Mouse (Mus musculus) liver, embryonic 14.5 days (tissue): ENCODE results near the gene a. TPM values are rescaled to one million over a fixed set of nuclear protein-coding genes. Genes with fewer than 3 reads are reported as not detected.

Experiments
- ATAC-seq: fragments of 200-750 bp; cut with Nextera tagmentation; 2 replicates; pipeline ENCODE4 v1.8.0; 2017; ENCODE audit warnings: moderate number of reproducible peaks, mild to moderate bottlenecking, moderate library complexity; ENCODE audit not compliant: insufficient read depth
- DNase-seq, 3 experiments: peaks; one replicate each; pipeline ENCODE4 v3.0.0-alpha.2; 2012 to 2013; ENCODE audit warnings: low read depth in 3 of 3, low spot score in 3 of 3
- H3K27ac ChIP-seq: fragments of 300-500 bp; sonication (generic); 2 replicates; pipeline ENCODE4 v1.5.1; 2014; ENCODE audit warnings: moderate library complexity, mild to moderate bottlenecking, control low read depth, inconsistent platforms
- H3K27me3 ChIP-seq: fragments of 300-500 bp; sonication (generic); 2 replicates; pipeline ENCODE4 v1.6.1; 2014; ENCODE audit warnings: mild to moderate bottlenecking, low read length, moderate library complexity; ENCODE audit not compliant: control insufficient read depth, insufficient read depth
- H3K36me3 ChIP-seq: fragments of 300-500 bp; sonication (generic); replicated peaks from 2 replicates; pipeline ENCODE4 v1.6.1; 2014; ENCODE audit warnings: low read depth; ENCODE audit not compliant: control insufficient read depth, insufficient read depth
- H3K4me1 ChIP-seq, 2 experiments: fragments of 200-500 bp in 1 of 2; fragments of 300-500 bp in 1 of 2; sonication (generic) in 1 of 2; replicated peaks; 2 replicates each; pipeline ENCODE4 v1.6.1; 2012 to 2014; ENCODE audit warnings: antibody characterized with exemption in 1 of 2, inconsistent platforms in 1 of 2, low read length in 1 of 2; ENCODE audit not compliant: control insufficient read depth in 2 of 2, insufficient read depth in 2 of 2
- H3K4me2 ChIP-seq: fragments of 300-500 bp; sonication (generic); 2 replicates; pipeline ENCODE4 v1.6.1; 2014; ENCODE audit warnings: low read depth, mild to moderate bottlenecking, control low read depth, moderate library complexity
- H3K4me3 ChIP-seq, 2 experiments: fragments of 200-500 bp in 1 of 2; fragments of 300-500 bp in 1 of 2; sonication (generic) in 1 of 2; 2 replicates each; pipeline ENCODE4 v1.5.1; 2012 to 2014; ENCODE audit warnings: low read depth in 2 of 2, low read length in 2 of 2, mild to moderate bottlenecking in 2 of 2, control low read depth in 1 of 2, inconsistent platforms in 1 of 2, moderate library complexity in 1 of 2; ENCODE audit not compliant: insufficient read depth in 1 of 2
- H3K9ac ChIP-seq: fragments of 300-500 bp; sonication (generic); replicated peaks from 2 replicates; pipeline ENCODE4 v1.6.1; 2014; ENCODE audit warnings: mild to moderate bottlenecking, control low read depth, moderate library complexity
- H3K9me3 ChIP-seq: fragments of 300-500 bp; sonication (generic); 2 replicates; pipeline ENCODE4 v1.6.1; 2016; ENCODE audit warnings: low read length, mixed read lengths; ENCODE audit not compliant: control insufficient read depth
- CTCF ChIP-seq: IDR thresholded peaks from 2 replicates; pipeline ENCODE4 v1.5.1; 2016; ENCODE audit warnings: antibody characterized with exemption, low read depth, control low read depth
- EP300 ChIP-seq: IDR thresholded peaks from 2 replicates; pipeline ENCODE4 v1.6.1; 2016; ENCODE audit warnings: antibody characterized with exemption, low read depth
- WGBS: fragments of 180-500 bp; shearing (Covaris S2); extraction: QIAGEN DNeasy Blood & Tissue Kit; methylation state at CpG from one replicate; pipeline ENCODE4 v1.1.7; 2014; ENCODE audit not compliant: insufficient replicate concordance; 5-methylcytosine and 5-hydroxymethylcytosine counted together
- polyA plus RNA-seq, 2 experiments: library from polyadenylated mRNA; depleted of rRNA in 1 of 2; stranded (reverse) in 1 of 2; unstranded in 1 of 2; fragments of >200 nt; fragmentation: Nextera tagmentation in 1 of 2; extraction: Ambion mirVana in 1 of 2; gene quantifications; 2 replicates each; pipeline versions ENCODE4 v1.2.1 to v1.2.3; 2012 to 2014

Gene a
- polyA plus RNA-seq, 2 experiments: 0.25 to 0.36 TPM

GRCm38 (mm10) chr2:155082121-155082803 is 291.1 kb downstream of the a start:
- Histone ChIP-seq H3K27ac (no peak overlapping the region), H3K4me2 (no peak overlapping the region), H3K36me3 (no peaks in the 10 kb centered on the region), H3K27me3 (no peaks in the 10 kb centered on the region), H3K4me1 (peaks cover 0 to 2% of the 10 kb centered on the region in 2 experiments; a peak in 1 of 4 replicates), H3K4me3 (no peak overlapping the region), H3K9ac (no peak overlapping the region), H3K9me3 (no peaks in the 10 kb centered on the region)
- ATAC-seq (peak; percentile 73; the same call in 1 of the 2 replicates), DNase-seq (no peak)
- TF ChIP-seq EP300: no peak
- peak; percentile 87 for TF ChIP-seq CTCF
- 15% methylated on average over 8 of the region's 8 CpGs for WGBS

- TF ChIP-seq CTCF (no peak), EP300 (no peak)
- H3K27me3 ChIP-seq: no peaks in the 10 kb centered on the region
- no peaks in the 10 kb centered on the region for H3K9me3 ChIP-seq
- H3K4me1 ChIP-seq: peaks cover 8 to 10% of the 10 kb centered on the region in 2 experiments
- no peak for DNase-seq
- no peak overlapping the region for H3K4me3 ChIP-seq
- H3K36me3 ChIP-seq: no peaks in the 10 kb centered on the region
- no peak for ATAC-seq
- H3K27ac ChIP-seq: no peak overlapping the region
- H3K9ac ChIP-seq: no peak overlapping the region
- H3K4me2 ChIP-seq: no peak overlapping the region
- WGBS: 73% methylated on average over 5 of the region's 5 CpGs
Measured at GRCm38 (mm10) chr2:155084546-155084945, 293.3 kb downstream of the a start.

- peaks cover 19 to 20% of the 10 kb centered on the region in 2 experiments for H3K4me1 ChIP-seq
- no peak overlapping the region for H3K27ac ChIP-seq
- ATAC-seq: no peak
- H3K27me3 ChIP-seq: no peaks in the 10 kb centered on the region
- no peak overlapping the region for H3K9ac ChIP-seq
- 79% methylated on average over 5 of the region's 5 CpGs for WGBS
- H3K4me2 ChIP-seq: no peak overlapping the region
- H3K4me3 ChIP-seq: no peak overlapping the region
- TF ChIP-seq CTCF: no peak
- no peak for TF ChIP-seq EP300
- H3K9me3 ChIP-seq: no peaks in the 10 kb centered on the region
- H3K36me3 ChIP-seq: no peaks in the 10 kb centered on the region
- DNase-seq: no peak
Measured at GRCm38 (mm10) chr2:155086328-155086727, 295.1 kb downstream of the a start.

- no peak overlapping the region for H3K27ac ChIP-seq
- peaks cover 33 to 35% of the 10 kb centered on the region in 2 experiments for H3K4me1 ChIP-seq
- H3K4me3 ChIP-seq: no peak overlapping the region
- H3K27me3 ChIP-seq: no peaks in the 10 kb centered on the region
- DNase-seq (no peak), ATAC-seq (no peak)
- H3K9me3 ChIP-seq: no peaks in the 10 kb centered on the region
- no peaks in the 10 kb centered on the region for H3K36me3 ChIP-seq
- TF ChIP-seq CTCF: no peak
- no peak for TF ChIP-seq EP300
- WGBS: 23% methylated on average over 6 of the region's 6 CpGs
- H3K4me2 ChIP-seq: no peak overlapping the region
- H3K9ac ChIP-seq: no peak overlapping the region
Measured at GRCm38 (mm10) chr2:155088264-155088663, 297.1 kb downstream of the a start.

GRCm38 (mm10) chr2:155090909-155091742 is 299.9 kb downstream of the a start:
- no peak for TF ChIP-seq CTCF
- peak; percentile 72 for TF ChIP-seq EP300
- Histone ChIP-seq H3K27ac (peak overlapping the region; percentile 64), H3K4me1 (peaks cover 35 to 40% of the 10 kb centered on the region in 2 experiments), H3K36me3 (no peaks in the 10 kb centered on the region), H3K4me3 (0 out of 4 replicates have a peak overlapping the region, but pooled peaks of 1 of the 2 experiments have one; percentile 1), H3K4me2 (peak overlapping the region; percentile 57), H3K9ac (peak overlapping the region; percentile 39), H3K27me3 (no peaks in the 10 kb centered on the region), H3K9me3 (no peaks in the 10 kb centered on the region)
- peak; percentile 94 for ATAC-seq
- peak; percentile 39 to 76 (median 41) for DNase-seq
- 19% methylated on average over 13 of the region's 13 CpGs for WGBS
